Mouse (Mus musculus): ENCODE measurements around the gene Aicda. TPM values are rescaled to one million over a fixed set of nuclear protein-coding genes. Genes with fewer than 3 reads are reported as not detected.

Aicda gene
- total and polyA plus RNA-seq, 3 experiments: 0.03 TPM; not detected in 2

DNA sequence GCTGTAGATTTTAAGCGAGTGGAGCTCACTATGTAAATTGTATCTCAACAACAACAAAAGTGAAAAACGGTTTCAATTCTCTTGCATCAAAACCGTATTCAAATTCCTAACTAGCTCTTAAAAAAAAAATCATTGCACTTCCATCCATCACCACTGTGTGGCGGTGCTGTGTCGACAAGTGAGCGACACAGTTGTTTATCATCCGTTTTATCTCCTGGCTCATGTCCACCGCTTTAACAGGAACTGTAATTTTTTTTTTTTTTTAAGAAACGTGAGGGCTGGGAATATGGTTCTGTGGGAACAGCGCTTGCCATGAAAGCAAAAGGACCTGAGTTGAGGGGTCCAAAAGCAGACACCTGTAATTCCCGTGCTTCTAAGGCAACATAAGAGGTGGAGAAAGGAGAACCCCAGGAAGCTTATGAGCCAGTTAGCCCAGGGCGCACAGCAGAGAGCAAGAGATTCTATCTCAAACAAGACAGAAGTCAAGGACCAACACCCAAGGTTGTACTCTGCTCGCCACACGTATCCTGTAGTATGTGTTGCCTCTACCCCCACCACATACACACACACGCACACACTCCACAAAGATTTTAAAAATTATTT, 3.5 kb downstream of the Aicda start (continued):
- TF ChIP-seq POLR2AphosphoS2 (IDR thresholded peaks at IDR 0.05; ENCODE audit: low read length) (no peak), EP300 (IDR thresholded peaks at IDR 0.05; ENCODE audit: low read depth in 1 of 2, low read length in 2 of 2) (peak; percentile 50 to 52; a peak in 2 of 4 replicates), POLR2A (IDR thresholded peaks at IDR 0.05; ENCODE audit: control insufficient read depth in 1 of 2, insufficient read depth in 1 of 2, low read depth in 1 of 2, low read length in 2 of 2, poor library complexity in 1 of 2) (no peak)

DNA sequence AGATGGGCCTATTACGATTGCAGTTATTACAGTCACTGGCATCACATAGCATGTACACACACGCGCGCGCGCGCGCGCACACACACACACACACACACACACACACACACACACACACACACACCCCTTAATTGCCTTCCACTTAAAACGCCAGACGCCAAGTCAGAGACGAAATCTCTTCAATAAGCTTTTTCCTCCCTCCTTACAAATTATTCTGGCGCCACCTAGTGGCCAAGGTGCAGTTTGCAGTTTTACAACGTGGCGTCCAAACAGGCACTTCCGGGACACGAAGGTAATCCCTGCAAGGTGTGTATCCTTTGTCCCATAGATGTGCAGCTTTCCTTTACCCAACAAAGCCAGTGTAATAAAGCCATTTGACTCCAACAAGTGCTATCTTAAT, 6.8 kb downstream of the Aicda start:
- no peaks in the 10 kb centered on the region for H3K9me3 ChIP-seq (replicated peaks; ENCODE audit: insufficient read depth, low read length)
- no peak overlapping the region; the same call in 1 of the 2 replicates for H3K27ac ChIP-seq (ENCODE audit: control insufficient read depth, low read depth, low read length)
- peak; percentile 91 for DNase-seq (ENCODE audit: low read depth, low spot score)
- peaks cover 4 to 9% of the 10 kb centered on the region in 2 experiments; a peak in 3 of 4 replicates for H3K4me1 ChIP-seq (ENCODE audit: control insufficient read depth in 1 of 2, insufficient read depth in 2 of 2, low read length in 2 of 2)
- no peaks in the 10 kb centered on the region for H3K79me2 ChIP-seq (ENCODE audit: control insufficient read depth, insufficient read depth, low read length, poor library complexity)
- peak overlapping the region; percentile 45 for H3K9ac ChIP-seq (ENCODE audit: control insufficient read depth, low read depth, low read length, poor library complexity, severe bottlenecking)
- peak; percentile 43; the same call in 1 of the 2 replicates for TF ChIP-seq NRF1 (IDR thresholded peaks at IDR 0.05; ENCODE audit: insufficient read depth, low read depth, low read length, poor library complexity, severe bottlenecking)
- TF ChIP-seq SMC3 (IDR thresholded peaks at IDR 0.05; ENCODE audit: low read depth, low read length): peak; percentile 65
- no peak for TF ChIP-seq BHLHE40 (IDR thresholded peaks at IDR 0.05; ENCODE audit: borderline replicate concordance, low read depth, low read length)
- peak; percentile 37 for TF ChIP-seq ZC3H11A (IDR thresholded peaks at IDR 0.05; ENCODE audit: low read depth, low read length)
- TF ChIP-seq CTCF (IDR thresholded peaks at IDR 0.05 in 2 of 3, conservative IDR thresholded peaks at IDR 0.05 in 1 of 3; ENCODE audit: control insufficient read depth in 1 of 3, insufficient read depth in 1 of 3, low read depth in 2 of 3, low read length in 3 of 3, poor library complexity in 1 of 3, severe bottlenecking in 1 of 3): peak; percentile 78 to 90 (median 79)
- TF ChIP-seq ZNF384 (IDR thresholded peaks at IDR 0.05; ENCODE audit: low read depth, low read length): no peak
- 0 out of 2 replicates have a peak, but pooled peaks have one; percentile 21 for TF ChIP-seq MAZ (IDR thresholded peaks at IDR 0.05; ENCODE audit: low read depth, low read length)
- peak; percentile 66 for TF ChIP-seq RAD21 (IDR thresholded peaks at IDR 0.05; ENCODE audit: low read depth, low read length)
- 0 out of 2 replicates have a peak, but pooled peaks have one; percentile 6 for TF ChIP-seq RCOR1 (IDR thresholded peaks at IDR 0.05; ENCODE audit: low read depth, low read length)
- peak; percentile 62 for TF ChIP-seq SIN3A (IDR thresholded peaks at IDR 0.05; ENCODE audit: low read length)
- 0 out of 2 replicates have a peak, but pooled peaks have one; percentile 1 for TF ChIP-seq ETS1 (IDR thresholded peaks at IDR 0.05; ENCODE audit: low read depth, low read length)
- TF ChIP-seq MAX (IDR thresholded peaks at IDR 0.05; ENCODE audit: low read length): peak; percentile 24
- TF ChIP-seq ELF1 (IDR thresholded peaks at IDR 0.05; ENCODE audit: low read depth, low read length): peak; percentile 93
- no peak for TF ChIP-seq MAFK (IDR thresholded peaks at IDR 0.05; ENCODE audit: borderline replicate concordance, low read depth, low read length)
- TF ChIP-seq EP300 (IDR thresholded peaks at IDR 0.05; ENCODE audit: low read depth in 1 of 2, low read length in 2 of 2): 0 out of 4 replicates have a peak, but pooled peaks of 1 of the 2 experiments have one; percentile 25
- TF ChIP-seq MXI1 (IDR thresholded peaks at IDR 0.05; ENCODE audit: low read depth, low read length): peak; percentile 67
- TF ChIP-seq TBP (IDR thresholded peaks at IDR 0.05; ENCODE audit: low read depth, low read length): no peak
- peak; percentile 87 for TF ChIP-seq MYC (IDR thresholded peaks at IDR 0.05; ENCODE audit: low read depth, low read length)
- TF ChIP-seq CHD1 (IDR thresholded peaks at IDR 0.05; ENCODE audit: low read depth, low read length): no peak
- peak; percentile 40; the same call in 1 of the 2 replicates for TF ChIP-seq HCFC1 (IDR thresholded peaks at IDR 0.05; ENCODE audit: low read depth, low read length)
- H3K27me3 ChIP-seq (ENCODE audit: control insufficient read depth in 1 of 2, insufficient read depth in 2 of 2, low read length in 2 of 2): peaks cover 0 to 3% of the 10 kb centered on the region in 2 experiments; a peak in 1 of 4 replicates
- peaks cover 0 to 10% of the 10 kb centered on the region in 2 experiments; a peak in 2 of 4 replicates for H3K36me3 ChIP-seq (ENCODE audit: control insufficient read depth in 1 of 2, insufficient read depth in 2 of 2, low read length in 2 of 2)
- peak overlapping the region; percentile 44 to 52 for H3K4me3 ChIP-seq (ENCODE audit: control insufficient read depth in 1 of 2, insufficient read depth in 1 of 2, low read depth in 2 of 2, low read length in 2 of 2)
